Mouse (Mus musculus): ENCODE measurements around the gene S100a14. TPM values are rescaled to one million over a fixed set of nuclear protein-coding genes. Genes with fewer than 3 reads are reported as not detected.

Gene S100a14
- total RNA-seq (2023; ENCODE audit: inconsistent age): 0.48 to 1.3 TPM (median 0.83 TPM) in 3 of 4 replicates, not detected in the other

DNA sequence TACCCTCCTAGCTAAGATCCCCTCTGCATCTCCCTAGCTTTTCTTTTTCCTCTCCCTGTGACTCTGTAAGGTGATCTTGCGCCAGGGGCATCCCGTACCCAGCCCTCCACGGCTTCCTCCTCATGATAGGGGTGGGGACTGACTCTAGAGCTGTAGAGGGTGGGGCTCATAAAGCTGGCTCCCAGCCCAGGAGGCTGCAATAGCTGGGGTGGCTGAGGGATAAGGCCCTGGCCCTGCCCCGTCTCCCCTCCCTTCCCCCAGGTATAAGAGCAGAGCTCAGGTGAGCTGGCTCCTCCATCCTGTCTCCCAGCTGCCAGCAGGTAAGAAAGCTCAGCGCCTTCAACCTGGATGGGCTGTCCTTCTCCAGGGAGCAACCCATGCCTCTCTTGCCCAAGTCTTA, at the start of gene S100a14:
TSS of gene S100a14 (plus strand) at position 277 of the 400 bp plus-strand sequence.

DNA sequence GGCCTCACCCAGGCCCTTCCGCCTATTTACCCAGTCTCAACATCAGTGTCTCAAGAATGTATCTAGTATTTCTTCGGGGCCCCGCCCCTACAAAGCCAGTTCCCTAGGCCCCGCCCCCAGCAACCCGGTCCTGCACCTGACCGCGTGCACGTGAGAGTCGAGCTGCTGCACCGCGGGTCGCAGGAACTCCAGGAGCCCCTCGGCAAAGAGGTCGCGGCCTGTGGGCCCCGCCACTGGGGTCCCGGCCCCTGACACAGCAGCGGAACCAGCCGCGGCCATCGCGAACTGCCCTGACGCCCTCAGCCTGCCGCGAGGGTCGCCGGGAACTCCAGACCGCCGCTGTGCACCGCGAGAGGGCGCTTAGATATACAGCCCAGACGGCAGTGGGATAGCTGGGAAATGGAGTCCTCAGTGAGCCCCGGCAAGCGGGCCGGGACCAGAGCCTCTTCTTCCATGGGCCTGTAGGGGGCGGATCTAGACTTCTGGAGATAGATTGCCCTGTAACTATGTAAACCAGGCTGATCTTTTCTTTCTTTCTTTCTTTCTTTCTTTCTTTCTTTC, 35.9 kb upstream of the S100a14 start, which contains the start of gene Snapin:
TSS of gene Snapin (minus strand) at position 338 of the 561 bp plus-strand sequence.

DNA sequence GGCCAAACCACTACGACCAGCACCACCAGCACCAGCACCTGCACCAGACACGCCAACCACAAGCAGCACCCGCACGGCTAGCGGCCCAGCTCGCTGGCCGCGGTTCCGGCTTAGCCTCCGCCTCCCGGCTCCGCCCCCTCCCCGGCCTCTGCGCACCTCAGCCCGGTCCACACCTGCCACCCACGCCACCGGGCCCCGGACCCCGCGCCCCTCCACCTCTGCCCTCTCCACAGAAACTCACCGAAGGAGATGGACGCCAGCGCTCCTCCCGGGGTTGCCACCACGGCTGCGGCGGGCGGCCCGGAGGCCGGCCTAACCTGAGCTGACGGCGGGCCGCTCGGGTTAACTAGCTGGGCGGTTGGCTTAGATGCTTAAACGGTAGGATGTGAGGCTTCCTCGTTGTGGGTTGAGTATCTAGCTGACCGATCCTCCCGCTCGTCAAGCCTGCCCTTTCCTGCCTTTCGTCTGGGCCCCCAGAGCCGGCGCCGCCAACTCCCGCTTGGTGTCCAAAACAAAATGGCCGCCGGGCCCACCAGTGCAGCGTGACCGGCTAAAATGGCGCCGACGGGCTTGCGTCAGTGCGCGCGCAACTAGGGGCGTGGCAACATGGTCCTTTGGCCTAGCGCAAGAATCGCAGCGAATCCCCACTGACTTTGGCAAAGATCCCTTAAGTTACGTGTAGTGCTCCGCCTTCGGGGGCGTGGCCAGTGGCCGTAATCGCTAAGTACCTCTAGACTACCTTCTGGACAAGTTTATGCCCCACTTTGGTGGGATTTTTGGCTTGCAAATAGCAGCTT, 17.5 kb upstream of the S100a14 start, which contains the start of gene Chtop:
TSS of gene Chtop (minus strand) at position 549 of the 797 bp plus-strand sequence.

DNA sequence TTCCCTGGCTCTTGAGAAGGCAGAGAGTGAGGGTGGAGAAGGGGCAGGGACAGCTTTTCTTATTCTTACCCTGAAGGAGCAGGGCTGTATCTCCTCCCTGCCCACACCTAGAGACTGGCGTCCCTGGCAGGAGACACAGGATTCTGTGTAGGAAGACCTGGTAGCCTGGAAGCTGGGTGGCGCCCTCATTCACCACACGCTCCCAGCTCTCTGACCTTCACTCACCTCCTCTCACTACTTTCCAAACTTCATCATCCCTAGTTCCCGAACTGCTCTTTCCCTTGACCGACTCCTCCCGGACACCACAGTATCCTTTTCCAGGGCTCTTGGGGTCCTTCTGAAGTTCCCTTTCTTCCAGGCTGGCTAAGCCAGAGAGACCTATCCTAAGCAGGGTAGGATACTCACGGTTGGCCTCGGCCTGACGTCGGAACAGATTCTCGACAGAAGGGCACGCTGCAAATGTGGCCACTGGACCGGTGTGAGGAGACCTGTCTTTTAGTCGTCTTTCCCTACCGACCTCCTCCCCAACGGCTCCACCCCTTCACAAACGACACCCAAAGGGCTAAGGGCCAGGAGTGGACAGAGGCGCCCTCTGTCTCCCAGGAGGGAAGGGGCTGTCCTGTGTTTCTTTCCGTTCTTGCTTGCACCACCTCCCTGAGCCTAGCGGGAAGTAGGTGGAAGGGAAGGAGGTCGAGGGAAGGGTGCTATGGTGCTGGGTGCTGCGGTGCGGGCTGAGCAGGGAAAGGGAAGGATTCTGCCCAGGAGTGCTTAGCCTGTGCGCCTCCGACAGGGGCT, 12.7 kb upstream of the S100a14 start, which contains the start of the genes S100a1 and S100a13:
TSS of gene S100a1 (minus strand) at position 597 of the 795 bp plus-strand sequence.
TSS of gene S100a13 (plus strand) at position 640 of the 795 bp plus-strand sequence.

DNA sequence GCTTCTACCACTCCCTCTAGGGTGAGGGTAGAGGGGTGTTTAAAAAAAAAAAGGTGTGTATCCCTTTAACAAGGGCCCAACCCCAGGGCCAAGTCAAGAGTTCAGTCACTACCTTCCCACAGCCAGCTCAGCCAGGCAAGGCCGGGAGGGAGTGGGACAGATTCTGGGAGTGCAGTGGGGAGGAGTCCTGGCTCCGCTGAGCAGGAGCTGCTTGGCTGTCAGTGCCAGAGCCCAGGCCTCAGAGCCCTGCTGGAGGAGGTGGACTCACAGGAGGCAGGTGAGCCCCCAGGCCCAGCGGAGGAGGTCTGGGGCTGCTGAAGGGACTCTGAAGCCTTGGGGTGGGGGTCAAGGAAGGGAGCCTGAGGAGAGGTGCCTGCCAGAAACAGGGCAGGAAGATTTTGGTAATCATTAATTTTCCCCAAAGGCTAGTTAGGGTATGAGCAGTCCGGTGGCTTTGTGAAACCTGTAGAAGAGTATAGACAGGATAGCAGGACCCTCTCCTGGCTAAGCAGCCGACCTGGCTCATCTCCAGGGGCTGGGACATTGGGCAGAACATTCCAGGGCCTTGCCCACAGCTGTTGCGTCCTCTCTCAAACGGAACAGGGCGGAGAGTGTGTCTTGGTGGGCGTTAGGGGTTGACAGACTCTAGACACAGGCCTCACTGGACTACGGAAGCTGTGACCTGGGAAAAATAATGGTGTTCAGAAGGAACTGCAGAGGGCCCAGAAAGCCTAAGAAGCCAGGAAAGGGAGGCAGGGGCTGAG, 10.7 kb downstream of the S100a14 start, which contains the start of gene S100a16:
TSS of gene S100a16 (plus strand) at position 114 of the 764 bp plus-strand sequence.

DNA sequence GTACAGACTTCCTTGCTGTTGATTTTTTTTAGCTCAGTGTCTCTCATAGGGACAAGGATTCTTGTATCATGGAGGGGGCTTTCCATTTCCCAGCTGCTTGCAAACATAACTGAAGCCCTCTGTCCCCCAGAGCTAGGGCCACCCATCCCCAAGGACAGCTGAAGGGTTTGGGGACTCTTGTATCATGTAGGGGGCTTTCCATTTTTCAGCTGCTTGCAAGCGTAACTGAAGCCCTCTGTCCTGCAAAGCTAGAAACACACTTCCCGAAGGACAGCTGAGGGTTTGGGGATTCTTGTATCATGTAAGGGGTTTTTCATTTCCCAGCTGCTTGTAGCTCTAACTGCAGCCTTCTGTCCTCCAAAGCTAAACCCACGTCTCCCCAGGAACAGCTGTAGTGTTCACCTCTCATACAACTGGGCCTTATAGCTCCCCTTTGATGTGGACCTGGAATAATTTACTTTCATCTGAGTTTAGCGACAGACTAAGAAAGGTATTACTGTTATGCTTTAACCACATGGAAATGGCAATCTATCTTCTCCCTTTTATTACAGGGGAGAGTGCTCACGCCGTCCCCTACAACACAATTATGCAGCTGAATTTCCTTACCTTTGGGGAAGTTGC, 33.5 kb downstream of the S100a14 start, which contains the start of gene S100a3:
TSS of gene S100a3 (plus strand) at position 571 of the 621 bp plus-strand sequence.

Other genes with a start within 250 kb of the S100a14 start
- gene Gatad2b, start 233.7 kb upstream of the S100a14 start, total RNA-seq (2023; ENCODE audit: inconsistent age): 110 to 130 TPM (median 118 TPM) in 4 replicates
- 0.99 to 2.0 TPM (median 1.6 TPM) in 4 replicates for gene Slc27a3, start 136.9 kb upstream of the S100a14 start, total RNA-seq (2023; ENCODE audit: inconsistent age)
- 50.8 to 61.1 TPM (median 56.2 TPM) in 4 replicates for gene Ints3, start 93.2 kb upstream of the S100a14 start, total RNA-seq (2023; ENCODE audit: inconsistent age)
- gene Npr1, start 61.0 kb upstream of the S100a14 start, total RNA-seq (2023; ENCODE audit: inconsistent age): 0.83 TPM in 1 of 4 replicates, not detected in the others
- 85.5 to 94.6 TPM (median 90.6 TPM) in 4 replicates for gene Ilf2, start 50.7 kb upstream of the S100a14 start, total RNA-seq (2023; ENCODE audit: inconsistent age)
- 52.9 to 66.8 TPM (median 60.9 TPM) in 4 replicates for gene Snapin, start 35.8 kb upstream of the S100a14 start, total RNA-seq (2023; ENCODE audit: inconsistent age)
- 188 to 206 TPM (median 192 TPM) in 4 replicates for gene Chtop, start 17.4 kb upstream of the S100a14 start, total RNA-seq (2023; ENCODE audit: inconsistent age)
- 1.0 to 1.6 TPM in 2 of 4 replicates, not detected in the others for gene S100a1, start 12.5 kb upstream of the S100a14 start, total RNA-seq (2023; ENCODE audit: inconsistent age)
- 17.0 to 22.0 TPM (median 19.6 TPM) in 4 replicates for gene S100a13, start 12.4 kb upstream of the S100a14 start, total RNA-seq (2023; ENCODE audit: inconsistent age)
- not detected in 4 replicates for gene S100a16, start 10.4 kb downstream of the S100a14 start, total RNA-seq (2023; ENCODE audit: inconsistent age)
- 0.27 to 1.6 TPM (median 0.86 TPM) in 3 of 4 replicates, not detected in the other for gene S100a3, start 33.7 kb downstream of the S100a14 start, total RNA-seq (2023; ENCODE audit: inconsistent age)
- gene S100a2, start 63.4 kb downstream of the S100a14 start, total RNA-seq (2023; ENCODE audit: inconsistent age): not detected in 4 replicates
- gene Gm42674, start 75.0 kb downstream of the S100a14 start, total RNA-seq (2023; ENCODE audit: inconsistent age): 3.3 TPM in 1 of 4 replicates, not detected in the others
- gene S100a4, start 76.9 kb downstream of the S100a14 start, total RNA-seq (2023; ENCODE audit: inconsistent age): 51.7 to 70.7 TPM (median 60.6 TPM) in 4 replicates
- 2.0 to 6.8 TPM (median 4.0 TPM) in 4 replicates for gene S100a5, start 81.7 kb downstream of the S100a14 start, total RNA-seq (2023; ENCODE audit: inconsistent age)
- gene S100a6, start 86.0 kb downstream of the S100a14 start, total RNA-seq (2023; ENCODE audit: inconsistent age): 62.1 to 83.5 TPM (median 70.4 TPM) in 4 replicates
- not detected in 4 replicates for gene S100a7a, start 127.2 kb downstream of the S100a14 start, total RNA-seq (2023; ENCODE audit: inconsistent age)
- gene S100a8, start 142.1 kb downstream of the S100a14 start, total RNA-seq (2023; ENCODE audit: inconsistent age): 4.9 to 7.9 TPM (median 6.2 TPM) in 4 replicates
- 5.4 to 8.4 TPM (median 7.1 TPM) in 4 replicates for gene S100a9, start 168.9 kb downstream of the S100a14 start, total RNA-seq (2023; ENCODE audit: inconsistent age)
- gene Pglyrp4, start 200.1 kb downstream of the S100a14 start, total RNA-seq (2023; ENCODE audit: inconsistent age): not detected in 4 replicates

All from B cell, adult (primary cell).